Mouse (Mus musculus): ENCODE results near the gene Meioc. TPM values are rescaled to one million over a fixed set of nuclear protein-coding genes. Genes with fewer than 3 reads are reported as not detected.

Gene Meioc
- polyA plus RNA-seq (2016; fragmentation: Nextera tagmentation; extraction: Ambion mirVana), result 0.53 and 1.2 TPM in 2 replicates

DNA sequence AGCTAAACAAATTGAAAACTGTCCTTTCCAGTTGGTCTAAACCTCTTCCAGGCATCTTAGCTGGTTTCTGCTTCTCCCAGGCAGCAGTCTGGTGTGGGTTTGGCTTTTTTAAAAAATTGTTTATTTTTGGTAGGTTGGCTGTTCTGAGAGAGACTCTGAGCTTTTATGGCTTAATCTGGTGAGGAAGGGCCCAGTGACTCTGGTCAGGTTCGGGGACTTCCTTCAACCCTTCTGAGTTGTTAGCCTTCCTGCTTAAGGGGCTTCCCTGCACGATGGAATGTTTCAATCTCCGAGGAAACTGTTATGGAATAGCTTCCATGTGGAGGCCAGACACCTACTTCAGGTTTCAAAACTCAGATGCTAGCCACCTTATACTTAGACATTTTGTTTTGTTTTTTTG is at the start of gene Meioc:
Gene Meioc (plus strand): TSS at position 301 of the 400 bp plus-strand sequence.
- 71% methylated on average over 3 of the region's 3 CpGs for WGBS

DNA sequence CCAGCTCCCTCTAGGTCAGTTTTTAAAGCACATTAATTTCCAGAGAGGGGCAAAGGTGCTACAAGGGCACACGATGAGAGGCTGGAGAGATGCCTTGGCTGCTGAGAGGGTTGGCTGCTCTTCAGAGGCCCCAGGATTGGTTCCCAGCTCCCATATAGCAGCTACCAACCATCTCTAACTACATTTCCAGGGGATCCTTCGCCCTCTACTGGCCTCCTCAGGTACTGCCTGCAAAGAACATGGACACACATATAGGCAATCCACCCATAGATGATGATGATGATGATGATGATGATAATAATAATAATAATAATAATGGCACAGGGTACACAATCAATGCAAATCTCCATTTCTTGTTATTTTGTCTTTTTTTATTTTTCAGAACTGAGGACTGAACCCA is 44.1 kb upstream of the Meioc start:
- Histone ChIP-seq H3K27me3 (ENCODE audit: insufficient read depth, poor library complexity, severe bottlenecking) (no peaks in the 10 kb centered on the region), H3K4me3 (no peak overlapping the region), H3K36me3 (peaks cover 17% of the 10 kb centered on the region), H3K27ac (no peak overlapping the region), H3K4me1 (peaks cover 17% of the 10 kb centered on the region), H3K9me3 (peaks cover 4% of the 10 kb centered on the region)
- no peak for DNase-seq (ENCODE audit: low spot score)
- WGBS, result 63% methylated on average over 2 of the region's 2 CpGs

More for the DNA sequence above, at the start of gene Meioc:
- Histone ChIP-seq H3K4me1 (peaks cover 12% of the 10 kb centered on the region), H3K36me3 (0 out of 2 replicates have a peak, but pooled peaks cover 2% of the 10 kb centered on the region), H3K27ac (no peak within 1 kb of the TSS), H3K27me3 (ENCODE audit: insufficient read depth, poor library complexity, severe bottlenecking) (peaks cover 44% of the 10 kb centered on the region), H3K9me3 (peaks cover 9% of the 10 kb centered on the region), H3K4me3 (no peak within 1 kb of the TSS)
- no peak for DNase-seq (ENCODE audit: low spot score)

DNA sequence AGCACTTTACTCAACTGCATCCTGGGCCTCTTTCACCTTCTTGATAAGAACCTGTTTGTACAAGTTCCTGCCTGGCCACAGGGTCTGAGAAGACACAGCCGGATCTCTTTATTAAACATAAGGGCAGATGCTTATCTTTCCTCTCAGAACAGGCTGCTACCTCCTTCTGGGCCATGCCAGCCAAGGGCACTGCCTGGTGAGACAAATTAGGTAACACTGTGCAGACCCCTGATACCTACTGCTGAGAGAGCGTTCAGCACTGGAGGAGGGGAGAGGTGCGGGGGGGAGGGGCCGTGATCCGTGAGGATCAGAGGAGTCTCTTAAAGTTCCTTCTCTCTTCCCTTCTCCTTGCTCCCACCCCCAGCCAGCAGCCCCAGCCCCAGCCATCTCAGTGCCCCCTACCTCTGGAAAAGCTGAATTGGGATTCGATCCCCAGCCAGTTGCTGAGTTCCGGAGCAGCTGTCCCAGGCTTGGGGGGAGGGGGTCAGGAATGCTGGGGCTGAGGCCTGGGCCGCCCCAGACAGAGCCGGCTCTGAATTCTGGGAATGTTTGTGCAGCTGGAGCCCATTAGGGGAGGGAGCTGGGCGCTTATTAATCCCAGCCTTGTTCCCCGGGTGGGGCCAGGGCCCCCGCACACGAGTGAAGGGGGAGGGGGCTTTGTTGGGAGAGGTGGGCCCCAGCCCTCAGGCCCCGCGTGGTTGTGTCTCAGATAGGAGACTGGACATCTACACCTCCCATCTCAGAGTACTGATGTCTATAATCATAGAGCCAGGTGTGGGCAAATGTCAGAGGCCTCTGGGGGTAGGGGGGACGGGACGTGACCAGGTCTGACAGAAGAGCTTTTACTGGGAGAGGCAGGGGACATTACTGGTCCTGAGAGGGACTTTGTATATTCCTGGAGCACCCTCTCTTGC is 39.4 kb upstream of the Meioc start:
- Histone ChIP-seq H3K27me3 (ENCODE audit: insufficient read depth, poor library complexity, severe bottlenecking) (no peaks in the 10 kb centered on the region), H3K36me3 (peaks cover 4% of the 10 kb centered on the region), H3K4me1 (peaks cover 48% of the 10 kb centered on the region), H3K4me3 (peak overlapping the region; percentile 52), H3K9me3 (peaks cover 3% of the 10 kb centered on the region), H3K27ac (peak overlapping the region; percentile 92)
- 4% methylated on average over 17 of the region's 17 CpGs for WGBS
- DNase-seq (ENCODE audit: low spot score), result peak; percentile 87

DNA sequence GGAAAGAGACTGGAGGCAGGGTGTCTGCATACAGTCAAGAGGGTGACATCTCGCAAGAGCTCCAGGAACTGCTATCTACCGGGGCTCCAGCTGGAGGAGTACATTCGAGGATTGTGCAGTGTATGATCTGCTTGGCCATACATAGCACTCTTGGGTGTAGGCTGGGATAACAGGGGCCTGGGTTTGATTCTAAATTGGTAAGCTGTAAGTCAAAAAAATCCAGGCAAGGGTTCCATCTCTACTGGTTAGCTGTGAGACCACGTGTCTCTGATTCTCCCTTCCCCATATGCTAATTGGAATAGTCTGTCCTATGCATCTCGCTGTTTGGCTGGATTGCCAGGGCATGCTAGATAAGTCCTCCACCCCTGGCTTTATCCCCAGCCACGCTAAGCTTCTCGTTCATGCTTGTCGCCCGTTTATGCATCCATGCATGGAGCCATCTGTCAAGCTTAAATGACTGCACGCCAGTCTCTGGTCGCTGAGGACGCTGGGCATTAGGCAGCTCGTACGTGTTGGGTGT is 38.6 kb upstream of the Meioc start:
- Histone ChIP-seq H3K4me1 (peaks cover 56% of the 10 kb centered on the region), H3K4me3 (peak overlapping the region; percentile 52; the same call in 1 of the 2 replicates), H3K36me3 (no peaks in the 10 kb centered on the region), H3K27ac (peak overlapping the region; percentile 92), H3K9me3 (no peaks in the 10 kb centered on the region), H3K27me3 (ENCODE audit: insufficient read depth, poor library complexity, severe bottlenecking) (no peaks in the 10 kb centered on the region)
- DNase-seq (ENCODE audit: low spot score), result no peak
- 39% methylated on average over 14 of the region's 14 CpGs for WGBS

DNA sequence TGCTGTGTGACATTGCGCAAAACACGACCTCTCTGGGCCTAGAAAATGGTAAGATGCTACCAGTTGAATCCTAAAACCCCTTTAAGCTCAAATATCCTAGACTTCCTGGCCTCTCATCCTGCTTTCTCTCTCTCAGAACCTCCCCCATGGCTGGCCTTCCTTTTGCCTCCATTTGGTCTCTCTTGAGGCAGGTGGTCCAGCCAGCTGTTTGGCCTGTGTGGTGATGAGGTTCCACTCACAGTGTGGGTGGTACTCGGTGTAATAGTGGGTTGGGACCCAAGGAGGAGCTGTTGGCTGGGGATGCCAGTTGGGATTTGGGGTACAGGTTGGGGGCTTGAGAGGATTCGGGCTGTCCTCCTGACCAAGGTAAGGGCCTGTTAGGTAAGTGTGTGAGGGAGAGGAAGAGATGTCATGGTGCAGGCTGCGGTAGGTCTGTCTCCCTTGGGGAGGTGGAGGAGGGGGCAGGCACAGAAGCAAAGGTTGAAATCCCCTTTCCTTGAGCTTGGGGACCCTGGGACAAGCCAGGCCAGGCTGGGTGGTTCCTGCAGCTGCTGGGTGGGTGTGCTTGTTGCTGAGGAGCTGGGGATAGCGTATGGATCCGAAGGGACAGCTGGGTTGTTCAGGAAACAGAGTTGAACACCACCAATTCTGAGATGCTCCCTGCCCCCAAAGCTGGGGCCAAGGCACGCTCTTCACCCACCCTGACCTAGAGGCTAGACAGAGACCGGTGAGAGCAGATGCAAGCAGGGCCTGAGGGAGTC is 36.2 kb upstream of the Meioc start:
- Histone ChIP-seq H3K36me3 (no peaks in the 10 kb centered on the region), H3K9me3 (no peaks in the 10 kb centered on the region), H3K27ac (peak overlapping the region; percentile 56), H3K4me1 (peaks cover 80% of the 10 kb centered on the region), H3K4me3 (no peak overlapping the region), H3K27me3 (ENCODE audit: insufficient read depth, poor library complexity, severe bottlenecking) (no peaks in the 10 kb centered on the region)
- peak; percentile 71 for DNase-seq (ENCODE audit: low spot score)
- 84% methylated on average over 9 of the region's 9 CpGs for WGBS

DNA sequence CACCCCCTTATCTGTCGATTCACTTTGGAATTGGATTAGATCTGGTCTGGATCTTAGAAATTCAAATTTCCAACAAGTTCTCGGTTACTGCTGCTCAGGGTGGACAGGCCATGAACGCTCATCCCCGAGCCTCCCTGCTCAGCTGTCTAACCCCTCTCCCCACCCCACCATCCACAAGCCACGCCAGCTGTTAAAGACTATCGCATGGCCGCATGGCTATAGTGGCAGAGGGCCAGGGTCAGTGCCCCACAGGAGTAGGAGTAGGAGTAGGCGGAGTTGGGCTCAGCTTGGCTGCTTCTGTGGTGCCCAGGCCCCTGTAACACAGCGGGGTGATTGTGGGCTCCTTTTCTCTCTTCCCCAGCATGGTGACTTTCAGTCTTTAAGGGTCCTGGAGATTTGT is 35.0 kb upstream of the Meioc start:
- Histone ChIP-seq H3K36me3 (no peaks in the 10 kb centered on the region), H3K4me1 (peaks cover 85% of the 10 kb centered on the region), H3K27me3 (ENCODE audit: insufficient read depth, poor library complexity, severe bottlenecking) (no peaks in the 10 kb centered on the region), H3K4me3 (no peak overlapping the region), H3K27ac (peak overlapping the region; percentile 59; the same call in 1 of the 2 replicates), H3K9me3 (no peaks in the 10 kb centered on the region)
- 82% methylated on average over 9 of the region's 9 CpGs for WGBS
- no peak for DNase-seq (ENCODE audit: low spot score)

DNA sequence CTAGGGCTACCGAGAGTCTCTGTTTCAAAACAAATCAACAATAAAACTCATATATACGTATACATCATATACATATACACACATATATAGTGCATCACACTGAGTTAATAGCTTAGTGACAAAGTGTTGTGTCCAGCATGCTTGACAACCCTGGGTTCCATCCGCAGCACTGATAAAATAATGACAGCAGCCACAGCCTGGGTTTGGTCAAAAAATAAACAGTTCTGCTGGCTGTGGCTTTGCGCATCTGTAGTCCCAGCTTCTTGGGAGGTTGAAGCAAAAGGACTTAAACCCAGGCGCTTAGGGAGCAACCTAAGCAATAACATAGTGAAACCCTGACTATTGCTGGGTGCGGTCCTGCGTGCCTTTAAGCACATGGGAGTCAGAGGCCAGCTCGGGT is 34.1 kb upstream of the Meioc start:
- 0 out of 2 replicates have a peak overlapping the region, but pooled peaks have one; percentile 42 for H3K27ac ChIP-seq
- H3K4me3 ChIP-seq, result no peak overlapping the region
- peak; percentile 66 for DNase-seq (ENCODE audit: low spot score)
- H3K36me3 ChIP-seq, result no peaks in the 10 kb centered on the region
- peaks cover 79% of the 10 kb centered on the region for H3K4me1 ChIP-seq
- no peaks in the 10 kb centered on the region for H3K27me3 ChIP-seq (ENCODE audit: insufficient read depth, poor library complexity, severe bottlenecking)
- H3K9me3 ChIP-seq, result no peaks in the 10 kb centered on the region
- WGBS, result 50% methylated on average over 8 of the region's 8 CpGs

DNA sequence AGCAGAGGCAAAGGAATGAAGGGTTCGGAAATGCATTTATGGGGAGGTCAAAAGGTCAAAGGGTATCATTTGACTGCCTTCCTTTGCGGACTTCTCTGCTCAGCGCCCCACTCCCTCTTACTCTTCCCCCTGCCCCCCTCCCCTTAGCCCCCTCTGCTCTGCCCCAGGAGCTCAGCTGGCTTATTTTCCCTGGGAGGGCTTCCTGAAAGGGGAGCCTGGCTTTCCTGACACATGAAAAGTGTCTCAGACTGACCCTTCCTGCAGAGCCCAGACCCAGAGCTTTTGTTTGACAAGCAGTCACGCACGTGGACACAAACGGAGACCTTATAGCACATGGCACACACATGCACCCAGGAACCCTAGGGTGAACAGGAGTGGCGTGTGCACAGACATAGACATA is 32.8 kb upstream of the Meioc start:
- Histone ChIP-seq H3K4me3 (no peak overlapping the region; the same call in 1 of the 2 replicates), H3K27me3 (ENCODE audit: insufficient read depth, poor library complexity, severe bottlenecking) (no peaks in the 10 kb centered on the region), H3K4me1 (peaks cover 66% of the 10 kb centered on the region), H3K27ac (peak overlapping the region; percentile 81), H3K9me3 (no peaks in the 10 kb centered on the region), H3K36me3 (no peaks in the 10 kb centered on the region)
- DNase-seq (ENCODE audit: low spot score), result peak; percentile 56
- WGBS, result 20% methylated on average over 7 of the region's 7 CpGs

DNA sequence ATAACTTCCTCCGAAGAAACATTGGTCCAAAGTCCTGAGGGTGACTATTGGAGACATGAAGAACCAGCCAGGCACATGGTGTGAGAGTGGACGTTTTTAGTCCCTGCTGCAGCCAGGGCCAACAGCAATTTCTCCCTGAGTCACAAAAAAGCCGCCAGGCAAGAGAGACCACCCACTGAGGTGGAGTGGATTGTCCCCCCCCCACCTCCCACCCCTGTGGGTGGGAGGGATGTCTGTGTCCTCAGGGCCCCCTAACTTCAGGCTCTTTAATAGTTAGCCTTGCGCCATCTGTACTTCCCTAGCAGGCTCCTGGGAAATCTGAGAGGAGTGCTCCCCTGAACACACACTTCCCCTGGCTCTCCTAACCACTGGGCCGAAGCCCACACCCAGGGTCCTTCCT is 32.3 kb upstream of the Meioc start:
- no peaks in the 10 kb centered on the region for H3K36me3 ChIP-seq
- H3K9me3 ChIP-seq, result no peaks in the 10 kb centered on the region
- H3K27ac ChIP-seq, result peak overlapping the region; percentile 81
- H3K4me3 ChIP-seq, result no peak overlapping the region; the same call in 1 of the 2 replicates
- DNase-seq (ENCODE audit: low spot score), result no peak
- H3K27me3 ChIP-seq (ENCODE audit: insufficient read depth, poor library complexity, severe bottlenecking), result no peaks in the 10 kb centered on the region
- WGBS, result 54% methylated on average over 5 of the region's 5 CpGs
- peaks cover 66% of the 10 kb centered on the region for H3K4me1 ChIP-seq

DNA sequence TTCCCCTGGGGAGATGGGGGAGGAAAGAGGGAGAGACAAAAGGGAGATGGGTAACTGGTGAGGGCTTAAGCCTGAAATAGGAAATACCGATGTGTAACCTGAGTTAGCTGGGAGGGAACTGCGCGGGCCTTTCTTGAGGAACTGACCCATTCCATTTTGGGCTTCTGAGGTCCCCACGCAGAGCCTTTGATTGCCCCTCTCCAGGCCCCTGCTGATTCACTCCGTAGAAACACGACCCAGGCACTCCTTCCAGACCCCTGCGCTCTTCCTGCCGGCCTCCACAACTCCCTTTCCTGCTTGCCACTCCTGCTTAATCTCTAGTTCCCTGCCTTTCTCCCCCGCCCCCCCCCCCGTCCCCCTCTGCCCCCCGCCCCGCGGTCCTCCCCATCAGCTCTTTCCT is 30.8 kb upstream of the Meioc start:
- Histone ChIP-seq H3K9me3 (no peaks in the 10 kb centered on the region), H3K36me3 (no peaks in the 10 kb centered on the region), H3K4me1 (peaks cover 62% of the 10 kb centered on the region), H3K27me3 (ENCODE audit: insufficient read depth, poor library complexity, severe bottlenecking) (no peaks in the 10 kb centered on the region), H3K27ac (peak overlapping the region; percentile 82), H3K4me3 (peak overlapping the region; percentile 48)
- DNase-seq (ENCODE audit: low spot score), result no peak
- WGBS, result 3% methylated on average over 12 of the region's 13 CpGs

DNA sequence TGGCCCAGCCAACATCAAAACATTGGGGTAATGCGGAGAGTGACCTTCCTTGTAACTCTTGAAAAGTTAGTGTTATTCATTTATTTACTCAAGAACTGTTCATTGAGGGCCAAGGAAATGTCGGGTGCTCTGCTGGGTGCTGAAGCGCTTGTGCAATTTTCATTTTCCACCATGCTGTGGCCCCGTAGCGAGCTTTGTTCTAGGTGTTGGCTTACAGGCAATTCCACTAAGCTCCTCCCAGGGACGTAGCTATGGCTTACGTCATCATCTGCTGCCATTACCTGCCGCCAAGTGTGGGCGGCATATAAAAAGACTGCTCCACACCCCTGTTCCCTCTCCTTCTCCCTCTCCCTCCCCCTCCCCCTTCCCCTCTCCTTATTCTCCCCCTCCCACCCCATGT is 30.1 kb upstream of the Meioc start:
- WGBS, result 14% methylated on average over 9 of the region's 9 CpGs
- H3K4me1 ChIP-seq, result peaks cover 60% of the 10 kb centered on the region
- DNase-seq (ENCODE audit: low spot score), result peak; percentile 75

DNA sequence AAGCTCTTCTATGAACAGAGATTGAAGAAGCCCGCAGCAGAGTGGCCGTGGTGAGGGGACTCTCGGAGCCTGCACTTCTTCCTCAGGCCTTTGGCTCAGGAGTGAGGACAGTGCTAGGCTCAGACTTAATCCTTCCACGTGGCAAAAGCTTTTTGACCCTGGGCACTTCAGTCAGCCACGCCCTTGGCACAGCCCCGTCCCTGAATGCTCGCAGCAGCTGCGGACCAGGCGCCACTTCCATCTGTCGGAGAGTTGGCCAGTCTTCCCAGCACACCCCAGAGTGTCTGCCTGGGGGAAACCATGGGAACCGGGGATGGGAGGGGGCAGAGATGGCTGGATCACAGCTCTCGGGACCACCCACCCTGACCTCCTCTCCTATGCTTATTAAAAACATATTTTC is 26.6 kb upstream of the Meioc start:
- Histone ChIP-seq H3K9me3 (no peaks in the 10 kb centered on the region), H3K36me3 (no peaks in the 10 kb centered on the region), H3K4me3 (no peak overlapping the region), H3K27ac (peak overlapping the region; percentile 37; the same call in 1 of the 2 replicates), H3K4me1 (peaks cover 54% of the 10 kb centered on the region), H3K27me3 (ENCODE audit: insufficient read depth, poor library complexity, severe bottlenecking) (no peaks in the 10 kb centered on the region)
- WGBS, result 52% methylated on average over 12 of the region's 12 CpGs
- peak; percentile 71 for DNase-seq (ENCODE audit: low spot score)

More for the DNA sequence above, 30.1 kb upstream of the Meioc start:
- Histone ChIP-seq H3K36me3 (no peaks in the 10 kb centered on the region), H3K27me3 (ENCODE audit: insufficient read depth, poor library complexity, severe bottlenecking) (no peaks in the 10 kb centered on the region), H3K9me3 (no peaks in the 10 kb centered on the region), H3K27ac (peak overlapping the region; percentile 82), H3K4me3 (peak overlapping the region; percentile 48)

Measured in heart, embryonic 10.5 days (tissue).